Mouse (Mus musculus) large intestine, adult 2 months (tissue): ENCODE data around the gene Tmem100. TPM values are rescaled to one million over a fixed set of nuclear protein-coding genes. Genes with fewer than 3 reads are reported as not detected.

Experiments used
- DNase-seq: peaks from one replicate; pipeline ENCODE4 v3.0.0-alpha.2; 2012; ENCODE audit warnings: low read depth, low spot score
- WGBS: fragments of 180-500 bp; shearing (Covaris S2); methylation state at CpG from one replicate; pipeline ENCODE4 v1.1.7; 2018; 5-methylcytosine and 5-hydroxymethylcytosine counted together
- polyA plus RNA-seq: library from polyadenylated mRNA; depleted of rRNA; stranded (reverse); fragments of >200 nt; gene quantifications from 2 replicates; pipeline ENCODE4 v1.2.3, GENCODE M21; 2012; rRNA removed

The Tmem100 gene
- polyA plus RNA-seq, 1 experiment = 1.5 TPM

- no peak for DNase-seq
- WGBS = 86% methylated on average over 7 of the region's 7 CpGs
These were observed 22.6 kb downstream of the Tmem100 start for GRCm38 (mm10) chr11:90052785-90053184.

DNA sequence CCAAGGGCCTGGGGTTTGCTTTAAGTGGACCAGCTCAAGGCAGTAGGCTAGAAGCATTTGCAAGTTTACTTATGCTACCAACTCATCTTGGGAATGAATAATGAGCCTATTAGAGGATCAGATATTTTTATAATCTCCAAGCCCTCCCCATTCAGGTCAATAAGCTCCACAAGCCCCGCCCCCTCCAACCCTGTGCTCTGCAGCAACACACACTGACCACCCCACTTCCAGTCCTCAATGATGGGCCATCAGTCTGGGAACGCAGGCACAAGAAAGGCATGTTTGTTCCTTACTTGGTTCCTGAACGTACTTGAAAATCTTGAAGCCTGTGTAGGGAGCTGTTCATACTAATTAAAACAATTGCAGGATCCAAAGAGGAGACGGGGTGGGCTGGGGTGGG, 23.7 kb downstream of the Tmem100 start:
- 65% methylated on average over 4 of the region's 4 CpGs for WGBS
- DNase-seq = no peak

DNA sequence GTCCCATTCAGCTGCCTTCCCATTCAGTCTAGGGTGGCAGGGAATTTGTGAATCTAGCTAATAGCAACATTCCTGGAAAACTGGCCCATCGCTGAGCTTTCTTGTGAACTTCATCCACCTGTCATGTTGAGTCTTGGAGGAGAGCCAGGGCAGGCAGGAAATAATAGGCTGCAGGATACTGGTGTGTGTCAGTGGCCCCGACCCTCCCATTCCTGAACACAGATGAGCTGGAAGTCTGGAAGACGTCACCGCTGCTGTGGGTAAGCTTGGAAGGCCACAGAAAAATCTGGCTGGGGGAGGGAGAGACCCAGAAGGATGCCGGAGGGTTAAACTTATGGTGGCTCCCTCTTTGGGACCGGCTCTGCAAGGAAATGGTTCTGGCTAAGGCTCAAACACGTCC, 24.3 kb downstream of the Tmem100 start:
- no peak for DNase-seq
- 35% methylated on average over 7 of the region's 7 CpGs for WGBS

DNA sequence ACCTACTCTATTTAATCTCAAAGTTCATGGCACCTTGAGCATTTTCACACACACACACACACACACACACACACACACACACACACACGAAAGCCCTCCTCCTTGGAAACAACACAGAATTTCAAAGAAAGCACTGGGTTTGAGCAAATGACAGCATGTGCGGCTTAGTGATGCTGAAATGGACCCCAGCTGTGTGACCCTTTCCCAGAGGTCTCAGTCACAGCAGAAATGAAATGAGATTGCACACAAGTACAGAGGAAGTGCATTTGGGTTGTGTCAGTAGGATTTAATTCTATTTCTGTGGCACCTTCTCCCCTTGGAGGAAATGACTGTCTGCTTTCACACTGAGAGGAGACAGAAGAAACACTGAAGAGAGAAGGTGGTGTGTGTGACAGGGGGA, 26.9 kb downstream of the Tmem100 start:
- no peak for DNase-seq
- WGBS = 83% methylated on average over 2 of the region's 2 CpGs

DNA sequence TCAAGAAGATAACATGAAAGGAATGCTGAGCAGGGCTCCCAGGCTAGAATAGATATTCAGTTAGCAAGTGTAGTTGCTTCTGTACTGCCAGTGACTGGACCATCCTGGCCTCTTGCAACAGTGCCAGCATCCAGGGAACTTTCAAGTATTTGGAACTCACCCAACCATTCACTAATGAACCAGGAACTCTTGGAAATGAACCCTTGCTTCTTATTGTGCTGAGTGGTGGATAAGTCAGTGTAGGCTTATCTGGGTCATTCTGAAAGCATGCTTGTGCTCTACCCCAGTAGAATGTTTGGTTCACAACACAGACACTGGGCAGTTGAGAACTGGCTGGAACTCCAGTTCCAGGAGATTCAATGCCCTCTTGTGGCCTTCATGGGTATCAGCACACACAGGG, 29.1 kb downstream of the Tmem100 start:
- no peak for DNase-seq

DNA sequence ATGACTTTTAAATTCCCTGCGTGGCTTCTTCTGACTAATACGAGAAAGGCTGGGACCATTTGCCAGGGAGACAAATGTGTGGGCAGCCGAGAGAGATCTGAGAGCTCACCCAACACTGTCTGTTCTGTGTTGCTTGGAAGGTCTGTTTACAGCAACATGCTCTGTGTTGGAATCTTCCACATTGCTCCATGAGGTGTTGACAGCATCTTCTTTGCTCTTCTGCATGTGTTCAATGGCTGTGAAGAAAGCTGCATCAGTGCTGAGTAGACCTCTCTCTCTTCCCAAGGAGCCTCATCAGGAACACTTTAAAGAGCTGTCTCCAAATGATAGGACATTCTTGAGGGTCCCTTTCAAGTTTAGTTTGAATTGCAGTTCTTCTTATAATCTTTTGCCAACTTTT, 32.5 kb downstream of the Tmem100 start:
- 85% methylated on average over 3 of the region's 3 CpGs for WGBS

DNA sequence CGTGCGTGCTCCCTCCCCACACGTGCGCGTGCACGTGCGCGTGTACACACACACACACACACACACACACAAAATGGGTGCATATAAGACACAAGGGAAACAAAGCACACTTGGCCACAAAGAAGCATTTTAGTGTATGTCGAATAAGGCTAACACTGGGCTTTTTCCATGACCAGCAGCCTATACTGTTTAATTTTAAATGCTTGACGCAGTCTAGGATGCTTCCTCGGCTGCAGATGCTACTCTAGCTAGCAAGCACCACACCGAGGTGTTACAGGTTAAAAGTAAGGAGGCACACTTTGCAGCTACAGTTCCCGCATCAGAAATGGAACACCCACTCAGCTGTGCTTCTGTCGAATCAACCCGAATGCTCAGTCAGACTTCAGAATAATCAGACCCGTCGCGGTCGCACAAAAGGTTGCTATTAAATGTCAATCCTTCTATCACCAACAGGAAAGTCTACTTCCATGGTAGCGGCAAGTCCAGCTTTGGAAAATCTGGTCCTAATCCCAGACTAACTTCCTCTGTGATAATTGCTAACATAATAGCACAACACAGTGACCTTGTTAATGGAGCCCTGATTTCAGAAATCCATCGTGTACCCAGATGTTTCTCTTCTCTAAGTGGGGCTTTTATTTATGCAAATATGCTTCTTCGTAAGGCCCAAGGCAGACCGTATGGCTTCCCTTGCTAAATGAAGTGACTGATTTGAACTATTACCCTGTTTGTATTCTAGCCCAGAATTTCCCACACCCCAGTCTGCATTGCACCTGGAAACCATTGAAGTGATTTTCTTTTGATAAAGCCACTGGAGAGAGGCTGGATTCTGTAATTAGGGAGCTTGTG, 36.5 kb downstream of the Tmem100 start:
- 86% methylated on average over 23 of the region's 23 CpGs for WGBS
- no peak for DNase-seq

More for the DNA sequence above, 32.5 kb downstream of the Tmem100 start:
- DNase-seq = no peak

- no peak for DNase-seq
- WGBS = 29% methylated on average over 9 of the region's 9 CpGs
These were observed 41.6 kb downstream of the Tmem100 start for GRCm38 (mm10) chr11:90071747-90072146.

- WGBS = 73% methylated on average over 5 of the region's 5 CpGs
- no peak for DNase-seq
These were observed 43.1 kb downstream of the Tmem100 start for GRCm38 (mm10) chr11:90073201-90073600.

DNA sequence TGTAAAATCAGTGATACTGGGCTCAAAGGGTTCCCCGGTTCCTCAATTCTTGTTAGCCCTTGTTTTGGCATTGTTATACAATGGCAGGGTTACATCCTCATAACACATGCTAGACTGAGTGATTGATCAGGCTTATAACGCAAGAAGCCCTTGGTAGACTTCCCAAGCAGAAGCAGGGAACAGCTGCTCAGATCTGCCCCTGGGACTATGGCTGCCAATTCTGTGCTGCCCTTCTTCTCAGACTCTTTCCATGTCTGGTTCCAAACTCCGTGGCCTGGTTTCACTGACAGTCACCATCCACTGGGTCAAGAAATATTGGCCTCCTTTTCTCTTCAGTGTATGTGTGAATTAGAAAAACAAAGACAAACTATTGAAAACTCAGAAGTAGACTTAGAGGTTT, 46.5 kb downstream of the Tmem100 start:
- no peak for DNase-seq
- 86% methylated on average over 3 of the region's 3 CpGs for WGBS

DNA sequence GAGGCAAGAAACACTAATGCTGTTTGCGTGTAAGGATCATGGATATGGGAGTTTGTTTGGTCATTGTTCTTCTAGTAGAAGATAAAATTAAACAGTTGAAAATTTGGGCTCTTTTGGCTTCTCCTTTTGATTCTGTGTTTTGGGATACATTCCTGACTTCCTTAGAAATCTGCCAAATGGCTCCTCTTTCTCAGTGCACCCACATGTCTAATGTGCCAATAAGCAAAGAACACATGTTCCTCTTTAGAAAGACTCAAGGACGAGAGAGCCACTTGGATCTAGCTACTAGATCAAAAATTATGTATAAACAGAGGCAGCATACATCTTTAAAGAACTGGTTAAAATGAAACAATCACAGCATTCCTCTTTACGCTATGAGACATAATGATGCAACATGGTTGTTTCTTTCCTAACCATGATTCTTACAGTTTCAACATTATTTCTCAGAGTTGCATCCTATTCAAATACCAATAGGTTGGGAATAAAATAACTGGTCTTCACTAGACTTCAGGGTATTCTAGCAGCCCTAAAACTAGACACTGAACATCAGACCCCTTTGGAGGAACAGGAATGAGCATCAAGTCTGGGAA, 50.6 kb downstream of the Tmem100 start:
- WGBS = 84% methylated on average over 3 of the region's 3 CpGs
- DNase-seq = no peak

DNA sequence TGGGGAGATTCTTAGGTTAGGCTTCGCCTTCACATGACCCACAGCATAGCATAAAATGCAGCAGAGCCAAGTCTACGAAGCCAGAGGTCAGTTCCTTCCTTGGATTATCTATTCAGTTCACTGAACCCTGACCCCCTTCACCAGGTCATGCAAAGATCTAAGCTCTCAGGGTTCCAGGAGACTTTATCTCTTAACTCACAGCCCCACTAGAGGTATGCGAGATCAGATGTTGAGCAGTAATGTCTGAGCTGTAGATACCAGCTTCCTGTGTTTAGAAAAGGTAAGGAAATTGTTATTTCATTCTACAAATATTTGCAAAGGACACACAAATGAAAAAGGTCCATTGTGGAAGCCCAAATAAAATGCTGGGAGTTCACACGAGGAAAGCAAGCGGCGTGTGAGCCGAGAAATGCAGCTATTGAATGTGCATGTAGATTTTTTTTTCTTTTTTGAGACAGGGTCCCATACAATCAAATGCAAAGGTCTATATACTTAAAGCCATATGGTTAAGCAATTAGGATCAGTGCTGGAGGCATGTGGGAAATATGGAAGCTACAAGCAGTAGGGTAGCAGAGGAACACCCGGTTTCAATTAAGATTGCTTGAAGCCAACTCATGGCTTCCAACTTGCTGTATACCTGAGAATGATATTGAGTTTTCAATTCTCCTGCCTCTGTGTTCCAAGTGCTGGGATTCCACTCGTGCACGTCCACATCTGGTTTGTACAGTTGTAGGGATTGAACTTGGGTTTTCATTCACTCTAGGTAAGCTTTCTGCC, 51.9 kb downstream of the Tmem100 start:
- DNase-seq = no peak
- 57% methylated on average over 10 of the region's 10 CpGs for WGBS

GRCm38 (mm10) chr11:90083042-90083441, 52.9 kb downstream of the Tmem100 start:
- no peak for DNase-seq
- 94% methylated on average over 3 of the region's 3 CpGs for WGBS

- 68% methylated on average over 5 of the region's 5 CpGs for WGBS
- no peak for DNase-seq
These were observed 54.0 kb downstream of the Tmem100 start for GRCm38 (mm10) chr11:90084166-90084565.

Other genes starting within 250 kb of the Tmem100 start
- gene Pctp, start 27.5 kb upstream of the Tmem100 start, polyA plus RNA-seq = 3.9 and 4.9 TPM in 2 replicates
- 1.8 and 3.1 TPM in 2 replicates for gene Gm45716, start 157.3 kb downstream of the Tmem100 start, polyA plus RNA-seq
- gene Mmd, start 219.1 kb downstream of the Tmem100 start, polyA plus RNA-seq = 17.9 and 23.6 TPM in 2 replicates